Mouse (Mus musculus) forebrain, embryonic 10.5 days (tissue): Measurements from ENCODE around the gene Colgalt2. TPM values are rescaled to one million over a fixed set of nuclear protein-coding genes. Genes with fewer than 3 reads are reported as not detected.
A peak's percentile ranks its signal among the peaks of the same experiment; 100 is the strongest.

Source experiments
- DNase-seq: peaks from one replicate; pipeline ENCODE4 v3.0.0-alpha.2; 2017; ENCODE audit warnings: low spot score; ENCODE audit errors: extremely low spot score
- H3K27ac ChIP-seq: fragments of 300-500 bp; sonication (generic); 2 replicates; pipeline ENCODE4 v1.5.1; 2016; ENCODE audit warnings: mild to moderate bottlenecking
- H3K27me3 ChIP-seq: fragments of 300-500 bp; sonication (generic); 2 replicates; pipeline ENCODE4 v1.6.1; 2016; ENCODE audit warnings: mild to moderate bottlenecking; ENCODE audit not compliant: poor library complexity, severe bottlenecking
- H3K36me3 ChIP-seq: fragments of 300-500 bp; sonication (generic); replicated peaks from 2 replicates; pipeline ENCODE4 v1.6.1; 2016; ENCODE audit warnings: mild to moderate bottlenecking, moderate library complexity
- H3K4me1 ChIP-seq: fragments of 300-500 bp; sonication (generic); 2 replicates; pipeline ENCODE4 v1.6.1; 2016
- H3K4me3 ChIP-seq: fragments of 300-500 bp; sonication (generic); 2 replicates; pipeline ENCODE4 v1.5.1; 2016; ENCODE audit warnings: mild to moderate bottlenecking, moderate library complexity
- H3K9me3 ChIP-seq: fragments of 300-500 bp; sonication (generic); 2 replicates; pipeline ENCODE4 v1.6.1; 2016; ENCODE audit warnings: mild to moderate bottlenecking, moderate library complexity
- WGBS: fragments of 180-500 bp; shearing (Covaris S2); methylation state at CpG from one replicate; pipeline ENCODE4 v1.1.7; 2016; 5-methylcytosine and 5-hydroxymethylcytosine counted together
- polyA plus RNA-seq: library from polyadenylated mRNA; unstranded; fragments of >200 nt; fragmentation: Nextera tagmentation; extraction: Ambion mirVana; gene quantifications from 2 replicates; pipeline ENCODE4 v1.2.1, GENCODE M21; 2016

The Colgalt2 gene
- polyA plus RNA-seq, 1 experiment from 2014 or later: 1.2 TPM

GRCm38 (mm10) chr1:152460931-152461330 is 61.3 kb downstream of the Colgalt2 start:
- H3K36me3 ChIP-seq: no peaks in the 10 kb centered on the region
- no peaks in the 10 kb centered on the region for H3K27me3 ChIP-seq
- 86% methylated on average over 3 of the region's 3 CpGs for WGBS
- no peak for DNase-seq
- H3K4me1 ChIP-seq: peaks cover 8% of the 10 kb centered on the region
- no peak overlapping the region for H3K27ac ChIP-seq
- H3K4me3 ChIP-seq: no peak overlapping the region
- no peaks in the 10 kb centered on the region for H3K9me3 ChIP-seq

GRCm38 (mm10) chr1:152461814-152462213 is 62.2 kb downstream of the Colgalt2 start:
- Histone ChIP-seq H3K9me3 (no peaks in the 10 kb centered on the region), H3K4me3 (no peak overlapping the region), H3K4me1 (peaks cover 3% of the 10 kb centered on the region; the same call in 1 of the 2 replicates), H3K36me3 (no peaks in the 10 kb centered on the region), H3K27me3 (no peaks in the 10 kb centered on the region), H3K27ac (peak overlapping the region; percentile 25; the same call in 1 of the 2 replicates)
- DNase-seq: no peak
- 70% methylated on average over 3 of the region's 3 CpGs for WGBS

GRCm38 (mm10) chr1:152462348-152462747 is 62.7 kb downstream of the Colgalt2 start:
- peaks cover 3% of the 10 kb centered on the region; the same call in 1 of the 2 replicates for H3K4me1 ChIP-seq
- no peak for DNase-seq
- no peaks in the 10 kb centered on the region for H3K36me3 ChIP-seq
- no peak overlapping the region for H3K4me3 ChIP-seq
- 87% methylated on average over 7 of the region's 7 CpGs for WGBS
- H3K9me3 ChIP-seq: no peaks in the 10 kb centered on the region
- H3K27ac ChIP-seq: peak overlapping the region; percentile 53; the same call in 1 of the 2 replicates
- no peaks in the 10 kb centered on the region for H3K27me3 ChIP-seq

- Histone ChIP-seq H3K4me1 (no peaks in the 10 kb centered on the region), H3K9me3 (no peaks in the 10 kb centered on the region), H3K4me3 (no peak overlapping the region), H3K27me3 (no peaks in the 10 kb centered on the region), H3K36me3 (no peaks in the 10 kb centered on the region), H3K27ac (no peak overlapping the region)
- WGBS: 55% methylated on average over 3 of the region's 3 CpGs
- no peak for DNase-seq
Observed at GRCm38 (mm10) chr1:152466280-152466679, 66.7 kb downstream of the Colgalt2 start.

DNA sequence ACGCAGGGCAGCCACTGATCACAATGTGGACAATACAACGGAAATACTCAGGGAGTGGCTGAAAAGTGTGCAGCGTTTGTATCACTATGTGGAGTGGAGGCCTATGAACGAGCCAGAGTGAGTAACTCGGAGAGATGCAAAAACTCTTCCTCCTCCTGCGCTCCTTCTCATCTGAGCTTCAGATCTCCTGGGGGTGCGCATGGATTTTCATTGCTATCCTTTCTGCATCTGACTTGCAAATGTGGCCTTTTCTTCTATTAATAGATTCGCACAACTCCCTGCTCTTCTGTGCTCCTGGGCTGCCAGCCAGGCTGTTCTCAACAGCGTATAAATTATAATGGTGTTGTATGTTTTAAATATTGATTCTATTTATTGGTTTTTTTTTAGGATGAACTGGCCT is 68.8 kb downstream of the Colgalt2 start:
- H3K4me3 ChIP-seq: no peak overlapping the region
- H3K36me3 ChIP-seq: no peaks in the 10 kb centered on the region
- no peaks in the 10 kb centered on the region for H3K4me1 ChIP-seq
- H3K9me3 ChIP-seq: no peaks in the 10 kb centered on the region
- WGBS: 90% methylated on average over 9 of the region's 9 CpGs
- no peak for DNase-seq
- H3K27me3 ChIP-seq: no peaks in the 10 kb centered on the region
- H3K27ac ChIP-seq: no peak overlapping the region

- WGBS: 81% methylated on average over 4 of the region's 4 CpGs
- DNase-seq: no peak
- H3K4me1 ChIP-seq: no peaks in the 10 kb centered on the region
Observed at GRCm38 (mm10) chr1:152476126-152476525, 76.5 kb downstream of the Colgalt2 start.

DNA sequence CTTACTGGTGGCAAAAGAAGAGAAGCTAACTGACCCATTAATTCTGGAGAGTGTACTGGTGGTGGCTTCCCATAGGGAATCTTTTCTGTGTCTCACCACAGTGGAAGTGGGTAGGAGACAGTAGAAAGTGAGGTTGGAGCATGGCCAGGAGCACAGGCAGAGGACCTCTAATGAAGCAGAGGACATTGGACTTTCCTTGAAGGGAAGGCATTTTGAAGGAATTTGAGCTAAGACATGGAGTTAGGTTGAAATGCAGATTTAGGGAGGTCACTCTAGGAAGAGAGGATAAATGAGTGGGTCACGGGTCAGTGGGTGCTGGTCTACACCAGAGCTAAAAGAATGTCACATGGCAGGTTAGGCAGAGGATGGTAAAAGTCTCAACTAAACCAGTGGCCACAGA is 91.2 kb downstream of the Colgalt2 start:
- no peaks in the 10 kb centered on the region for H3K27me3 ChIP-seq
- no peaks in the 10 kb centered on the region for H3K36me3 ChIP-seq
- H3K4me1 ChIP-seq: no peaks in the 10 kb centered on the region
- no peak overlapping the region for H3K27ac ChIP-seq
- 89% methylated on average over 1 of the region's 1 CpGs for WGBS
- H3K4me3 ChIP-seq: no peak overlapping the region
- no peaks in the 10 kb centered on the region for H3K9me3 ChIP-seq
- no peak for DNase-seq

More at GRCm38 (mm10) chr1:152476126-152476525, 76.5 kb downstream of the Colgalt2 start:
- Histone ChIP-seq H3K36me3 (no peaks in the 10 kb centered on the region), H3K4me3 (no peak overlapping the region), H3K27ac (no peak overlapping the region), H3K9me3 (no peaks in the 10 kb centered on the region), H3K27me3 (no peaks in the 10 kb centered on the region)

DNA sequence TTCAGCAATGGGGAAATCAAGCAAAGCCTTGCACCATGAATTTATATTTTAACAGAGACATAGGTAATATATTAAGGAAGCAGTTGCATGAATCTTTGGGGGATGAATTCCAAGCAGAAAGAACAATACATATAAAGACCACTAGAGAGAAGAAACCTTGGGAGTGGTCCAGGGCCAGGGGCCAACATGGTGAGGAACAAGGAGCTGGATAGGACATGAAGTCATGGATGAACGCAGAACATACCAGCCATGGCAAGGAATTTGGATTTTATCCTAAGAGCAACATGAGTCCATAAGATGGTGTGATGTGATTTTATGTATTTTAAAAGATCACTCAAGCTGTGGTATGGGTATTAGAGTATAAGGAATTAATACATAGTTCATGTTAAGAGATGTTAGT is 92.6 kb downstream of the Colgalt2 start:
- no peak for DNase-seq
- H3K36me3 ChIP-seq: no peaks in the 10 kb centered on the region
- H3K27me3 ChIP-seq: no peaks in the 10 kb centered on the region
- no peak overlapping the region for H3K4me3 ChIP-seq
- no peaks in the 10 kb centered on the region for H3K9me3 ChIP-seq
- 88% methylated on average over 1 of the region's 1 CpGs for WGBS
- no peaks in the 10 kb centered on the region for H3K4me1 ChIP-seq
- no peak overlapping the region for H3K27ac ChIP-seq

DNA sequence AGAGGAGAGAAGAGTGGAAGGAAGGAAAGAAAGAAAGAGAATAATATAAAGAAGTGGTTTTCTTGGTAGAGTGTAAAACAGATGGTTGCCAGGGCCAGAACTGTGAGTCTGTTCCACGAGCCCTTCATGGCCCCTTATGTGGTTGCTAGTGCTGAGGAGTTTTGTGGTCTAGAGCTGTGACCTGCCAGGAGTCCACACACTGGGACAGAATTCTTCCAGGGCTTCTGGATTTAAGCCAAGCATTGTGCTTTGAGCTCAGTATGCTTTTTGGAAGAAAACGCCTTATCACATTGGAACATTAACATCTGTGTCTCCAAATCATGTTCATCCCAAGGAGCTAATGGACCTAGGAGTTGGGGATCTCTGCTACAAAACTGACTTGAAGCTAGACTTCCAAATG is 97.2 kb downstream of the Colgalt2 start:
- WGBS: 87% methylated on average over 2 of the region's 2 CpGs
- Histone ChIP-seq H3K4me3 (no peak overlapping the region), H3K27ac (no peak overlapping the region), H3K4me1 (no peaks in the 10 kb centered on the region), H3K36me3 (no peaks in the 10 kb centered on the region), H3K9me3 (no peaks in the 10 kb centered on the region), H3K27me3 (no peaks in the 10 kb centered on the region)
- DNase-seq: no peak

GRCm38 (mm10) chr1:152497581-152497980 is 98.0 kb downstream of the Colgalt2 start:
- no peak overlapping the region for H3K4me3 ChIP-seq
- peak overlapping the region; percentile 60 for H3K27ac ChIP-seq
- H3K36me3 ChIP-seq: no peaks in the 10 kb centered on the region
- no peak for DNase-seq
- 74% methylated on average over 11 of the region's 11 CpGs for WGBS
- H3K27me3 ChIP-seq: no peaks in the 10 kb centered on the region
- no peaks in the 10 kb centered on the region for H3K4me1 ChIP-seq
- no peaks in the 10 kb centered on the region for H3K9me3 ChIP-seq

DNA sequence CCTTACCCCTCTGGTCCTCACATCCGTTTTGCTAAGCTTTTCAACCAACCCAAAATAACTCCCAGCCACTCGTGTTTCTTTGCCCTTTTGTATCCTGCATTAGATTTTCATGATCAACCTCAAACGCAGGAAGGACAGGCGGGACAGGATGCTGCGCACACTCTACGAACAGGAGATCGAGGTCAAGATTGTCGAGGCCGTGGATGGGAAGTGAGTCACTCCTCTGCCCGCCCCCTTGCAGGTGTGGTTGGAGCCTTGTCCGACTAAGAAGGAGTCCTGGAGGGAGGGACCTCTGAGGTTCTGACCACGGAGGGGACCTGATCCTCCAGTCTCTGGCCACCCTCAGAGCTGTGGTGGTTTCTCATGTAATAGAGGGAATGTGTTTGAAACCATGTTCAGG is 100.2 kb downstream of the Colgalt2 start:
- H3K27me3 ChIP-seq: no peaks in the 10 kb centered on the region
- H3K4me3 ChIP-seq: no peak overlapping the region
- no peak overlapping the region for H3K27ac ChIP-seq
- no peaks in the 10 kb centered on the region for H3K9me3 ChIP-seq
- H3K36me3 ChIP-seq: no peaks in the 10 kb centered on the region
- no peak for DNase-seq
- H3K4me1 ChIP-seq: no peaks in the 10 kb centered on the region
- 81% methylated on average over 12 of the region's 12 CpGs for WGBS

DNA sequence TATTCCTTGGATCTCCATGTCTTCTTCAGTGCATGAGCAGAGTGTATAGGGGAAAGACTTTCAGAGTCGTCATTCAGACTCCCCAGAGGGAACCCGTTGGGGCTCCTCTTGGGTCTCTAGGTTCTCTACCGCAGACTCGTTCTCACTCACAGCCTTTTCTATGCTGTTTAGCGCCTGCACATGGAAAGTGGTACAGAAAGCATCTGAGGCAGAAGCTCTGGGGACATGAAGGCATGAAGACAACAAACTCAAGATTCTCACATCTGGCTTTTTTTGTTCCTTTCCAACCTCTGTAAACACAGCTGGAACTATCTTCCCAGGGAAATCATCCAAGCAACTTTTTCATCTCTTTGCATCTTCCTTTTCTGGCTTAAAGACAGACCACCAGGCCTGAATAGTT is 106.5 kb downstream of the Colgalt2 start:
- 93% methylated on average over 5 of the region's 5 CpGs for WGBS
- DNase-seq: no peak
- Histone ChIP-seq H3K36me3 (no peaks in the 10 kb centered on the region), H3K4me3 (no peak overlapping the region), H3K27me3 (no peaks in the 10 kb centered on the region), H3K27ac (no peak overlapping the region), H3K9me3 (no peaks in the 10 kb centered on the region), H3K4me1 (no peaks in the 10 kb centered on the region)

DNA sequence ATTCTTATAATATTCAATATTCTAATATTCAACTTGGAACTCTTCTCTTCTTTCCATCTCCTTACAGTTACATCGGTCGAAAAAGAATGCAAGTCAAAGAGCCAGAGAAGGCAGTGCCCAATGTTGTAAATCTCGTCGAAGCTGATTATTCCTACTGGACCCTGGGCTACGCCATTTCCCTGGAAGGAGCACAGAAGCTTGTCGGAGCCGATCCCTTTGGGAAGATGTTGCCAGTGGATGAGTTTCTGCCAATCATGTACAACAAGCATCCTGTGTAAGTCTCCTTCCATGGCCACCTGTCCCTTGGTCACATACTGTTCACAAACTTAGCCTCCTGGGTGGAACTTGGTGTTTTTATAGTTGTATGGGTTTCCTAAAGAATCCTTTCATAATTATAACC is 107.1 kb downstream of the Colgalt2 start:
- no peak overlapping the region for H3K27ac ChIP-seq
- 97% methylated on average over 7 of the region's 7 CpGs for WGBS
- no peak for DNase-seq
- H3K4me3 ChIP-seq: no peak overlapping the region
- H3K36me3 ChIP-seq: no peaks in the 10 kb centered on the region
- H3K9me3 ChIP-seq: no peaks in the 10 kb centered on the region
- H3K27me3 ChIP-seq: no peaks in the 10 kb centered on the region
- H3K4me1 ChIP-seq: no peaks in the 10 kb centered on the region
